9 mouse cellular contexts compared by ENCODE assay signal in the genomic region with DNA sequence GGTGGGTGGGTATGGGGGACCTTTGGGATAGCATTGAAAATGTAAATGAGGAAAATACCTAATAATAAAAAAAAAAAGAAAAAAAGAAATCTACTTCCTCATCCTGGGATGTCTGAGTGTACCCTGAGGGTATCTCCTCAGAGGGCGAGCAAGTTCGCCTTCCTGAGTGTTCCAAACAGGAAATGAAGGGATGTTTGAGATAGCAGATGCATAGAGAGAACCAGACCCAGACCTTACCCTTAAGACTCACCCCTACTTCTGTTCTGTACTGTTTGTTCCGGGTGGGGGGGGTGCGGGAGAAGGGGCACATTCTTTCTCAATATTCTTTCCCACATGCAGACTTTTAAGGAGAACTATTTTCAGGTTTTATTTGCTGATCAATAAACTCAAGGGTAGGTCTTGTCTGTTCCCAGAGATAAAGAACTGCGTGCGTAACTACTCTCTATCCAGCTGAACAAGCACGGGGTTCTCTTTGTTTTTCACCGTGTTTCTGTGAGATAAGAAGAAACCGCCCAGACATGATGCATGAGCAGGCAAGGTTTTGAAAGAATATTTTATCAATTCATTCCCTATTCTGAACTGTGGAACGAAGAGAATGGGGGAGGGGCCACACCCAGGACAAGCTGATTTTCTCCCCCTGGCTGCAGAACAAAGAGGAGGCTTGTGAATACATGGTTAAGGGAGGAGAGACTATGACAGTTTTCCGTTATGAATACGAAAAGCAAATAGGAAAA. TPM values are rescaled to one million over a fixed set of nuclear protein-coding genes. Genes with fewer than 3 reads are reported as not detected.
DNase-seq lines count a peak whose midpoint lies in the region; ATAC-seq and TF ChIP-seq lines count a peak whose summit lies in the region.
"Had no signal": no experiment of that assay in that cellular context is flagged by ENCODE, and none has a peak within 500 bp of the region (broad histone marks: within the 10 kb centered on the region; RNA-seq: fewer than 3 reads in every experiment).

No protein-coding gene starts in this region.

- no peak overlapping the region for H3K4me3 ChIP-seq in midbrain, embryonic 11.5 days (ENCODE audit: low read depth, low read length)
- H3K4me3 ChIP-seq in midbrain, embryonic 10.5 days = no peak overlapping the region
- H3K4me3 ChIP-seq in forebrain, postnatal 0 days (ENCODE audit: low read depth, low read length) = no peak overlapping the region
- H3K4me3 ChIP-seq in liver, embryonic 12.5 days = no peak overlapping the region
- H3K4me3 ChIP-seq: limb, embryonic 10.5 days had no signal

- H3K36me3 ChIP-seq in midbrain, embryonic 11.5 days (ENCODE audit: control insufficient read depth, insufficient read depth, low read length) = no peaks in the 10 kb centered on the region
- H3K36me3 ChIP-seq in midbrain, embryonic 10.5 days = no peaks in the 10 kb centered on the region
- no peaks in the 10 kb centered on the region for H3K36me3 ChIP-seq in forebrain, postnatal 0 days (ENCODE audit: insufficient read depth)
- H3K36me3 ChIP-seq in liver, embryonic 12.5 days = no peaks in the 10 kb centered on the region
- H3K36me3 ChIP-seq: limb, embryonic 10.5 days had no signal

- H3K27me3 ChIP-seq in midbrain, embryonic 11.5 days (ENCODE audit: control insufficient read depth, insufficient read depth, low read length) = no peaks in the 10 kb centered on the region
- no peaks in the 10 kb centered on the region for H3K27me3 ChIP-seq in midbrain, embryonic 10.5 days (ENCODE audit: low read depth, poor library complexity, severe bottlenecking)
- no peaks in the 10 kb centered on the region for H3K27me3 ChIP-seq in forebrain, postnatal 0 days (ENCODE audit: insufficient read depth, low read length)
- no peaks in the 10 kb centered on the region for H3K27me3 ChIP-seq in liver, embryonic 12.5 days (replicated peaks)

- peak; percentile 59; the same call in 1 of the 2 replicates for ATAC-seq in midbrain, embryonic 11.5 days (ENCODE audit: low FRiP score)
- ATAC-seq in forebrain, postnatal 0 days = peak; percentile 75
- ATAC-seq in liver, embryonic 12.5 days = peak; percentile 94

- H3K27ac ChIP-seq in midbrain, embryonic 11.5 days (ENCODE audit: low read depth, low read length) = no peak overlapping the region
- no peak overlapping the region for H3K27ac ChIP-seq in midbrain, embryonic 10.5 days (replicated peaks)
- no peak overlapping the region for H3K27ac ChIP-seq in forebrain, postnatal 0 days (ENCODE audit: low read depth, low read length)
- H3K27ac ChIP-seq in liver, embryonic 12.5 days = peak overlapping the region; percentile 88
- H3K27ac ChIP-seq: limb, embryonic 10.5 days had no signal

- WGBS in midbrain, embryonic 11.5 days = 67% methylated on average over 12 of the region's 12 CpGs
- WGBS in midbrain, embryonic 10.5 days = 79% methylated on average over 12 of the region's 12 CpGs
- WGBS in forebrain, postnatal 0 days = 60% methylated on average over 12 of the region's 12 CpGs
- 21% methylated on average over 12 of the region's 12 CpGs for WGBS in liver, embryonic 12.5 days (ENCODE audit: insufficient replicate concordance)

- peak; percentile 29; the same call in 1 of the 2 replicates for TF ChIP-seq CTCF in forebrain, postnatal 0 days (IDR thresholded peaks at IDR 0.05; ENCODE audit: low read depth)

- H3K9ac ChIP-seq in midbrain, embryonic 11.5 days (ENCODE audit: low read length) = no peak overlapping the region
- H3K9ac ChIP-seq in forebrain, postnatal 0 days = no peak overlapping the region
- H3K9ac ChIP-seq in liver, embryonic 12.5 days = peak overlapping the region; percentile 50; the same call in 1 of the 2 replicates

- H3K9me3 ChIP-seq in midbrain, embryonic 11.5 days (ENCODE audit: control insufficient read depth, low read length) = no peaks in the 10 kb centered on the region
- no peaks in the 10 kb centered on the region for H3K9me3 ChIP-seq in midbrain, embryonic 10.5 days (replicated peaks)
- no peaks in the 10 kb centered on the region for H3K9me3 ChIP-seq in forebrain, postnatal 0 days (ENCODE audit: low read length)
- no peaks in the 10 kb centered on the region for H3K9me3 ChIP-seq in liver, embryonic 12.5 days (replicated peaks)
- H3K9me3 ChIP-seq: limb, embryonic 10.5 days had no signal

- H3K4me1 ChIP-seq in midbrain, embryonic 11.5 days (ENCODE audit: control insufficient read depth, insufficient read depth, low read length) = no peaks in the 10 kb centered on the region
- H3K4me1 ChIP-seq in midbrain, embryonic 10.5 days = no peaks in the 10 kb centered on the region
- no peaks in the 10 kb centered on the region for H3K4me1 ChIP-seq in forebrain, postnatal 0 days (ENCODE audit: insufficient read depth)
- peaks cover 61% of the 10 kb centered on the region for H3K4me1 ChIP-seq in liver, embryonic 12.5 days
- H3K4me1 ChIP-seq: limb, embryonic 10.5 days had no signal

- no peak for DNase-seq in midbrain, embryonic 11.5 days (ENCODE audit: low spot score, missing footprints)
- no peak for DNase-seq in midbrain, embryonic 10.5 days (ENCODE audit: low spot score)
- DNase-seq in forebrain, postnatal 0 days = peak; percentile 47
- peak; percentile 42 for DNase-seq in testis, postnatal 10 days (ENCODE audit: low spot score)
- no peak for DNase-seq in B cell, adult 2 months
- DNase-seq in gastrocnemius, postnatal 4 days (ENCODE audit: low spot score in 2 of 2) = no peak
- DNase-seq: thymus, postnatal 14 days had no signal

- no peak overlapping the region for H3K4me2 ChIP-seq in midbrain, embryonic 11.5 days
- no peak overlapping the region for H3K4me2 ChIP-seq in forebrain, postnatal 0 days (ENCODE audit: low read depth)
- peak overlapping the region; percentile 61 for H3K4me2 ChIP-seq in liver, embryonic 12.5 days

RNA-seq across cellular contexts. Expression of a gene that starts 11.9 kb away (rescaled TPM):
- 0.72 TPM in 1 of 2 replicates, not detected in the other for polyA plus RNA-seq in midbrain, embryonic 11.5 days (2014; fragmentation: Nextera tagmentation; extraction: Ambion mirVana)
- polyA plus RNA-seq in midbrain, embryonic 10.5 days (2016; fragmentation: Nextera tagmentation; extraction: Ambion mirVana) = 0.16 and 0.20 TPM in 2 replicates
- total RNA-seq in forebrain, postnatal 0 days (2014; rRNA removed) = not detected in 2 replicates
- polyA plus RNA-seq in forebrain, postnatal 0 days (2015; fragmentation: Nextera tagmentation; extraction: Ambion mirVana) = not detected in 2 replicates
- polyA plus RNA-seq in liver, embryonic 12.5 days (2016; fragmentation: Nextera tagmentation; extraction: Ambion mirVana) = 2.8 and 3.0 TPM in 2 replicates
- not detected for total RNA-seq in gastrocnemius, postnatal 4 days (2021)
- polyA plus RNA-seq: limb, embryonic 10.5 days had no signal

RNA-seq across cellular contexts. Expression of a gene that starts 27.8 kb away (rescaled TPM):
- polyA plus RNA-seq in midbrain, embryonic 11.5 days (2014; fragmentation: Nextera tagmentation; extraction: Ambion mirVana) = 2.9 and 3.4 TPM in 2 replicates
- 2.0 and 2.3 TPM in 2 replicates for polyA plus RNA-seq in midbrain, embryonic 10.5 days (2016; fragmentation: Nextera tagmentation; extraction: Ambion mirVana)
- 4.7 and 7.1 TPM in 2 replicates for total RNA-seq in forebrain, postnatal 0 days (2014; rRNA removed)
- 1.6 and 3.2 TPM in 2 replicates for polyA plus RNA-seq in forebrain, postnatal 0 days (2015; fragmentation: Nextera tagmentation; extraction: Ambion mirVana)
- 32.7 and 34.8 TPM in 2 replicates for polyA plus RNA-seq in liver, embryonic 12.5 days (2016; fragmentation: Nextera tagmentation; extraction: Ambion mirVana)
- total RNA-seq in gastrocnemius, postnatal 4 days (2021) = 1 to 10 TPM; 4.5 TPM

RNA-seq across cellular contexts. Expression of a gene that starts 38.8 kb away (rescaled TPM):
- 0.46 TPM in 1 of 2 replicates, not detected in the other for polyA plus RNA-seq in midbrain, embryonic 11.5 days (2014; fragmentation: Nextera tagmentation; extraction: Ambion mirVana)
- not detected in 2 replicates for polyA plus RNA-seq in midbrain, embryonic 10.5 days (2016; fragmentation: Nextera tagmentation; extraction: Ambion mirVana)
- 1.6 and 2.2 TPM in 2 replicates for total RNA-seq in forebrain, postnatal 0 days (2014; rRNA removed)
- not detected in 2 replicates for polyA plus RNA-seq in forebrain, postnatal 0 days (2015; fragmentation: Nextera tagmentation; extraction: Ambion mirVana)
- 1.8 and 2.4 TPM in 2 replicates for polyA plus RNA-seq in liver, embryonic 12.5 days (2016; fragmentation: Nextera tagmentation; extraction: Ambion mirVana)
- total RNA-seq in gastrocnemius, postnatal 4 days (2021) = not detected
- polyA plus RNA-seq: limb, embryonic 10.5 days had no signal

RNA-seq across cellular contexts. Expression of a gene that starts 45.1 kb away (rescaled TPM):
- polyA plus RNA-seq in midbrain, embryonic 11.5 days (2014; fragmentation: Nextera tagmentation; extraction: Ambion mirVana) = 0.66 and 0.90 TPM in 2 replicates
- polyA plus RNA-seq in midbrain, embryonic 10.5 days (2016; fragmentation: Nextera tagmentation; extraction: Ambion mirVana) = 0.35 and 0.50 TPM in 2 replicates
- total RNA-seq in forebrain, postnatal 0 days (2014; rRNA removed) = 10.9 and 14.9 TPM in 2 replicates
- 3.6 and 5.6 TPM in 2 replicates for polyA plus RNA-seq in forebrain, postnatal 0 days (2015; fragmentation: Nextera tagmentation; extraction: Ambion mirVana)
- 0.23 and 0.52 TPM in 2 replicates for polyA plus RNA-seq in liver, embryonic 12.5 days (2016; fragmentation: Nextera tagmentation; extraction: Ambion mirVana)
- under 1 TPM; 0.34 to 0.60 TPM for total RNA-seq in gastrocnemius, postnatal 4 days (2021)

Comparison
In these comparisons a context has a peak if more than half of its experiments do, and no peak if none do; other contexts are left out.
1. DNase-seq: peak in forebrain, postnatal 0 days (single experiment) and testis, postnatal 10 days (single experiment); none in midbrain, embryonic 11.5 days (single experiment), midbrain, embryonic 10.5 days (single experiment), B cell, adult 2 months (0 of 2) and gastrocnemius, postnatal 4 days (0 of 2).
2. Peak in every context shown above with its lines, with median percentiles within 50 percentile points of each other: ATAC-seq.